Mouse (Mus musculus) liver, adult 2 months (tissue): ENCODE results near the gene Grik5. TPM values are rescaled to one million over a fixed set of nuclear protein-coding genes. Genes with fewer than 3 reads are reported as not detected.

Source experiments
- DNase-seq: peaks from one replicate; pipeline ENCODE4 v3.0.0-alpha.2; 2011; ENCODE audit warnings: low read depth, low spot score; ENCODE audit errors: extremely low read depth
- H3K27ac ChIP-seq: fragments of 200-500 bp; replicated peaks from 2 replicates; pipeline ENCODE4 v1.5.1; 2012; ENCODE audit warnings: low read depth, mild to moderate bottlenecking, control low read depth, inconsistent platforms, low read length; ENCODE audit not compliant: insufficient read depth
- H3K27me3 ChIP-seq: fragments of 200-500 bp; 2 replicates; pipeline ENCODE4 v1.6.1; 2012; ENCODE audit warnings: mild to moderate bottlenecking, moderate library complexity, low read length, inconsistent platforms; ENCODE audit not compliant: control insufficient read depth, insufficient read depth
- H3K36me3 ChIP-seq: fragments of 200-500 bp; 2 replicates; pipeline ENCODE4 v1.6.1; 2012; ENCODE audit warnings: low read length, inconsistent platforms; ENCODE audit not compliant: control insufficient read depth, insufficient read depth
- H3K4me1 ChIP-seq: fragments of 200-500 bp; 2 replicates; pipeline ENCODE4 v1.6.1; 2011; ENCODE audit warnings: low read length; ENCODE audit not compliant: control insufficient read depth, insufficient read depth
- H3K4me3 ChIP-seq: fragments of 200-500 bp; 2 replicates; pipeline ENCODE4 v1.5.1; 2011; ENCODE audit warnings: low read depth, mild to moderate bottlenecking, control low read depth, low read length, moderate library complexity; ENCODE audit not compliant: insufficient read depth
- H3K79me2 ChIP-seq: fragments of 200-500 bp; 2 replicates; pipeline ENCODE4 v1.6.1; 2012; ENCODE audit warnings: inconsistent platforms, mild to moderate bottlenecking, low read length, moderate library complexity; ENCODE audit not compliant: control insufficient read depth, insufficient read depth
- H3K9ac ChIP-seq: fragments of 200-500 bp; 2 replicates; pipeline ENCODE4 v1.6.1; 2012; ENCODE audit warnings: low read depth, mild to moderate bottlenecking, control low read depth, inconsistent platforms, low read length
- CTCF ChIP-seq: fragments of 200-500 bp; IDR thresholded peaks from 2 replicates; pipeline ENCODE4 v1.5.1; 2011; ENCODE audit warnings: low read depth, low read length, control low read depth
- POLR2A ChIP-seq: fragments of 200-500 bp; IDR thresholded peaks from 2 replicates; pipeline ENCODE4 v1.6.1; 2011; ENCODE audit warnings: low read length, control low read depth; ENCODE audit not compliant: insufficient read depth; ENCODE audit errors: extremely low read depth
- WGBS: fragments of 180-500 bp; shearing (Covaris S2); methylation state at CpG from one replicate; pipeline ENCODE4 v1.1.7; 2018; 5-methylcytosine and 5-hydroxymethylcytosine counted together
- polyA plus RNA-seq: library from polyadenylated mRNA; depleted of rRNA; stranded (reverse); fragments of >200 nt; gene quantifications from 2 replicates; pipeline ENCODE4 v1.2.3, GENCODE M21; 2012
- total RNA-seq: library from RNA; depleted of rRNA; stranded (reverse); fragments of >200 nt; gene quantifications from 2 replicates; pipeline ENCODE4 v1.2.3, GENCODE M21; 2014

The Grik5 gene
- total and polyA plus RNA-seq, 2 experiments: 2.4 to 14.0 TPM

- Histone ChIP-seq H3K27ac (no peak overlapping the region), H3K9ac (no peak overlapping the region), H3K4me1 (0 out of 2 replicates have a peak, but pooled peaks cover 2% of the 10 kb centered on the region), H3K27me3 (0 out of 2 replicates have a peak, but pooled peaks cover 3% of the 10 kb centered on the region), H3K4me3 (no peak overlapping the region; the same call in 1 of the 2 replicates), H3K79me2 (no peaks in the 10 kb centered on the region), H3K36me3 (no peaks in the 10 kb centered on the region)
- no peak for TF ChIP-seq POLR2A
- TF ChIP-seq CTCF: no peak
- WGBS: 64% methylated on average over 22 of the region's 22 CpGs
- peak; percentile 59 for DNase-seq
Observed at GRCm38 (mm10) chr7:25067909-25068656, 4.1 kb downstream of the Grik5 start.

- H3K27ac ChIP-seq: no peak overlapping the region
- H3K4me3 ChIP-seq: no peak overlapping the region
- H3K4me1 ChIP-seq: 0 out of 2 replicates have a peak, but pooled peaks cover 2% of the 10 kb centered on the region
- no peaks in the 10 kb centered on the region for H3K36me3 ChIP-seq
- peak; percentile 66 for DNase-seq
- no peak for TF ChIP-seq POLR2A
- TF ChIP-seq CTCF: no peak
- WGBS: 65% methylated on average over 7 of the region's 7 CpGs
- no peak overlapping the region for H3K9ac ChIP-seq
- H3K27me3 ChIP-seq: no peaks in the 10 kb centered on the region
- H3K79me2 ChIP-seq: no peaks in the 10 kb centered on the region
Observed at GRCm38 (mm10) chr7:25067338-25067737, 4.8 kb downstream of the Grik5 start.

- H3K4me3 ChIP-seq: no peak overlapping the region
- WGBS: 83% methylated on average over 8 of the region's 8 CpGs
- TF ChIP-seq POLR2A (no peak), CTCF (no peak)
Observed at GRCm38 (mm10) chr7:25063900-25064299, 8.2 kb downstream of the Grik5 start.

GRCm38 (mm10) chr7:25063346-25063745 is 8.8 kb downstream of the Grik5 start:
- no peaks in the 10 kb centered on the region for H3K36me3 ChIP-seq
- 90% methylated on average over 6 of the region's 6 CpGs for WGBS
- H3K4me3 ChIP-seq: no peak overlapping the region
- H3K27ac ChIP-seq: no peak overlapping the region
- H3K27me3 ChIP-seq: no peaks in the 10 kb centered on the region
- H3K9ac ChIP-seq: no peak overlapping the region
- no peak for DNase-seq
- 0 out of 2 replicates have a peak, but pooled peaks cover 2% of the 10 kb centered on the region for H3K4me1 ChIP-seq
- H3K79me2 ChIP-seq: no peaks in the 10 kb centered on the region
- TF ChIP-seq POLR2A (no peak), CTCF (no peak)

More at GRCm38 (mm10) chr7:25063900-25064299, 8.2 kb downstream of the Grik5 start:
- Histone ChIP-seq H3K4me1 (0 out of 2 replicates have a peak, but pooled peaks cover 2% of the 10 kb centered on the region), H3K9ac (no peak overlapping the region), H3K36me3 (no peaks in the 10 kb centered on the region), H3K79me2 (no peaks in the 10 kb centered on the region), H3K27ac (no peak overlapping the region), H3K27me3 (no peaks in the 10 kb centered on the region)
- no peak for DNase-seq

GRCm38 (mm10) chr7:25058836-25059235 is 13.3 kb downstream of the Grik5 start:
- Histone ChIP-seq H3K4me1 (no peaks in the 10 kb centered on the region), H3K27ac (no peak overlapping the region), H3K36me3 (no peaks in the 10 kb centered on the region), H3K9ac (no peak overlapping the region), H3K79me2 (no peaks in the 10 kb centered on the region), H3K27me3 (no peaks in the 10 kb centered on the region), H3K4me3 (no peak overlapping the region)
- TF ChIP-seq POLR2A (no peak), CTCF (no peak)
- WGBS: 38% methylated on average over 14 of the region's 14 CpGs
- peak; percentile 47 for DNase-seq

GRCm38 (mm10) chr7:25058394-25058793 is 13.8 kb downstream of the Grik5 start:
- TF ChIP-seq POLR2A (no peak), CTCF (no peak)
- Histone ChIP-seq H3K79me2 (no peaks in the 10 kb centered on the region), H3K4me1 (no peaks in the 10 kb centered on the region), H3K36me3 (no peaks in the 10 kb centered on the region), H3K27ac (no peak overlapping the region), H3K9ac (no peak overlapping the region), H3K27me3 (no peaks in the 10 kb centered on the region), H3K4me3 (no peak overlapping the region)
- no peak for DNase-seq
- 79% methylated on average over 8 of the region's 8 CpGs for WGBS
